Mouse (Mus musculus): ENCODE results near the gene Clgn.
"Not testable (repeated sequence)": the region's sequence is repeated elsewhere in the genome, so short reads cannot be mapped to it uniquely, and the experiment has no call there.

The Clgn gene

DNA sequence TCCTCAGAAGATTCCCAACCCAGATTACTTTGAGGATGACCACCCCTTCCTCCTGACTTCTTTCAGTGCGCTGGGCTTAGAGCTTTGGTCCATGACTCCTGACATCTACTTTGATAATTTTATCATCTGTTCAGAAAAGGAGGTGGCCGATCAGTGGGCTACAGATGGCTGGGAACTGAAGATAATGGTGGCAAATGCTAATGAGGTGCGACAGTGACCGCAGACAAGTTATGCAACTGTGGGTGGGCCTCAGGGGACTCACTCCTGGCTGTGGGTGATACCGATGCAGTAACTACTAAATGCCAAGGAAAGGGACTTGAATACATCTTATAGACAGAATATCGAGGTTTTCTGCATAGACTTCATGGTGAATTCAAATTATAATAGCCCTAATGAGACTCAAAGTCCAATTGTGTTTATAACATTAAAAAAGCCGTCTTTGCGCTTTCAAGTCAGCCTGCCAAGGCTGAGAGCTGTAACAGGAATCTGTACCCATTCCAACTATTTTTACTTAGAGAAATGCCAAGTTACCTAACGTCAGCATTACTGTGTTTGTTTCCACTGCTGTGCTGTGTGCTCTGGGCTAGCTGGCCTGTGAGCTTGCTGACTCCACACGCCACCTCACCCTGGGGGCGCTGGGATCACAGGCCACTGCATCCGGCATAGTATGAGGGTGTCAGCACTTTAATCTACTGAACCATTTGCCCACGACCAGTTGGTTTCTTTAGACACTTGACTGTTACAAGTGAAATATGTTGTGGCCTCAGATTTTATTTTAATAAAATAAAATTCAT is 33.6 kb downstream of the Clgn start:
- no peak for DNase-seq (ENCODE audit: low spot score)

DNA sequence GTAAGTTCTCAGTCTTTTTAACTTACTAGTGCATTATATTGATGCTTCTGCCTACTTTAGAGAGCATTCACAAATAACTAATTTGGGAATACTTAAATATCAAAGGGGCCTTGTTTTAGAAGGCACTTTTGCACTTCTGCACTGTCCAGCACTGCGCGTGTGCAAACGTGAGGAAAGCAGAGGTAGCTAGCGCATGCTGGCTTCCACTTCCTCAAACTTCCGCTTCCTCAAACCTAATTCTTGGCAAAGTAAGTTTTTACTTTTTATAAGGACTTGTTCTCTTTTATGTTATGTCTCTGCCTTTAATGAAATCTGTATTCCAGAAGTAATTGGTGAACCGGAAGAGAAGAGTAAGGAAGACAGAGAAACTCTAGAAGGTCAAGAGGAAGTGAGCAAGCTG is 35.5 kb downstream of the Clgn start:
- DNase-seq (ENCODE audit: low spot score), result no peak

DNA sequence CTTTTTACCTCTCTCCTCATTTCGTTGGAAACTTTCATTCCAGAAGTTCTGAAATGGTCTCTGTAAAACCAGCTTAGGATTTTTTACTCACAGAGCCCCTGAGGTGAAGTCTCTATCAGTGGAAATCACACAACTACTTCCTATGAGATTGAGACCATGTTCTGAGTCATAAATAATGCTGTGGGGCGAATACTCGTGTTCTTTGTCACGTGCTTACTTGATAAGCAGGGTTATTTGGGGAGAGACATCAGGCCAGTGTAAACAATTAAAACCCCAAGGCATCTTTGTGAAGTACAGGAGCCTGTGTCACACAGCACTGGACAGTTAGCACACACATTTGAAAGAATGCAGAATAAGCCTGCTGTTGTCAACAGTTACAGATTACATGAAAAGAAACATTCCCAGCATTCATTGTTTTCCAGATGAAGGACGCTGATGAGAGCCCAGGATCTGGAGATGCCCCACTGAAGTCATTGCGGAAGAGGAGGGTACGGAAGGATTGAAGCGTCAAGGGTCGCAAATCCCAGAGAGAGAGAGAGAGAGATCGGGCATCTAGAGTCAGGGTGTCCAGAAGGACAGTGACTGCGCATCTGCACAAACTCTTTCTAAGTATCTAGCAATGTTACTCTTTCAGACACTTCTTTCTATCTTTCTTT is 36.6 kb downstream of the Clgn start:
- no peak for DNase-seq (ENCODE audit: low spot score)

DNA sequence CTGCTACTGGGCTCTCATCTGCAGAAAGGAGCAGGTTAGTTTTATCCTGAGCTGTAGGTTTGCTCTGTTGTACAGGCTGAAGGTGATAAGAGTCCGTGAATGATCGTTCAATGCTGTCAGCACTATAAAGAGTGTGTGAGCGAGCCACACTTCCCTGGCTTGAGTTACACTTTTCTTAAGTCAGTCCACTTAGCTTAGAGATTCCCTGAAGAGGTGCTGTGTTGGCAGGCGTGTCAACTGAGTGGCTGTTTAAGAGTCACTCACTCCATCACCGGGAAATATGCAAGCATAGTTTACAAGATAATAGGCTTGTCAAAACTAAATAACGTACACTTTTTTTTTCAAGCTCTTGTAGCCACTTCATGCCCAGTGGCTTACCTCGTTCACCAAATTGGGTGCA is 37.3 kb downstream of the Clgn start:
- no peak for DNase-seq (ENCODE audit: low spot score)

DNA sequence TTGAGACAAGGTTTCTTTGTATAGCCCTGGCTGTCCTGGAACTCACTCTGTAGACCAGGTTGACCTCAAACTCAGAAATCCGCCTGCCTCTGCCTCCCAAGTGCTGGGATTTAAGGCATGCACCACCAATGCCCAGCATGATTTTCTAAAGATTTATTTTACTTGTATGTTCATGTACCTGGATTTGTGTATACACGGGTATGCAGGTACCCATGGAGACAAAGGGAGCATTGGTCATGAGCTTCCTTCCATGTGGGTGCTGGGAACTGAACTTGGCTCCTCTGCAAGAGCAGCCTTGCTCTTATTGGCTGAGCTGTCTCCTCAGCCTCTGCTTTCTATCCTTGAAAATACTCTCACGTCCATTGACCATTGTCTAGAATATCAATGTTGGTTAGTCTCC is 39.0 kb downstream of the Clgn start:
- not testable (repeated sequence) for DNase-seq (ENCODE audit: low spot score)

DNA sequence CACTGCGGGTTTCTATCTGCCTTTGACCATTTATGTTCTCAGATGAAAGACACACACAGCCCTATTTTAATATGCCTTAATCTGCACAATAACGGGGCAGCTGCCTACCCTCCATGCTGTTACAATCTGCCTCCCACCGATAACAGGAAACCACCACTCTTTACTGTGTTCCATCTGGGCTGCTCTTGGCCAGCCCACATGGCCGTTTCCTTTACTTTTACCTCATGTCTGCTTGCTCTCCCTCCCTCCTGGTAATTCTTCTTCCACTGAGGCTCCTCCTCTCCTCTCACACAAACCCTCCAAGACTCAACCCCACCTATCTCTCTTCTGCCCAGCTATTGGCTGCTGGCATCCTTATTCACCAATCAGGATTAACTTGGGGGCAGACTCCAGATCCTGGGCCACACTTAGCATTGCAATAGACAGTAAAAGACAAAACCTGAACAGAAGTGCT is 39.4 kb downstream of the Clgn start:
- no peak for DNase-seq (ENCODE audit: low spot score)

DNA sequence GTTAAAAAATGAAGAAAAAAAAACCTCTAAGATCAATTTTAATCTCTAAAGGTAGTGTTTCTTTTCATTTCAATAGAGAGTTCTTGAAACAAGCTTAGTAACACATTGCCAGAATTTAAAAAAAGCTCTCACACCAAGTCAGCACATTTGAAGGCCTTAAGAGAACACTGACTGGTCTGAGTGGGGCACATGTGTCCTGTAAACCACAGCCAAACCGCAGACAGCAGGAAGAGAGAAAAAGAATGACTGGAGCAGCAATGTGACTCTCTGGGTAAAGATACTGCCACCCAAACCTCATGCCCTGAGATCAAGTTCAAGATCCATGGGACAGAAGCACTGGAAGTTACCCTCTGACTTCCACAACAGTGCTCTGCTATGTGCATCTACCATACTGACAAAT is 47.4 kb downstream of the Clgn start:
- no peak for DNase-seq (ENCODE audit: low spot score)

DNA sequence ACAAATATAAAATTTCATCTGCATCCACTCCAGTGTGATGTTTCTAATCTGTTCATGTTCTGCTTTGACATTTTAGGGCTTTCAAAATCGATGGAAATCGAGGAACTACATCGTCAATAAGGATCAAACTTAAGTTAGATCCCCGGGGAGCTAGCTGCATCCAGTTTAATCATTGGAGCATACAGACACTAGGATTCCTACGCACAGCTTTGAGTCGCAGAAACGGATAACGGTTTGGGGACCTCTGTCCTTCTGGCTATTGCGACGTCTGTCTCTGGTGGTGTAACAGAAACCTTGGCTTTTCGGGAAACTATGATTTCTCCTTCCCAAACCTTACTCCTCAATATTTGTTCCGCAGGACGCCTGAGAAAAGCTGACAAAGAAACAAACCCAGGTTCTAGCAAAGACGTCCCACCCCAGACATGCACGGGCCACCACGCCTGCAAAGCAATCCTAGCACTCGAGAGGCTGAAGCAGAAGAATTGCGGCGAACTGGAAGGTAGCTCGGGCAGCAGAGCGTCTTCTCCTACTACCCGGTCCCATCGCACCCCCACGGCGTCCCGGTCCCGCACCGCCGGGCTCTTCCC is 52.1 kb downstream of the Clgn start:
- no peak for DNase-seq (ENCODE audit: low spot score)

DNA sequence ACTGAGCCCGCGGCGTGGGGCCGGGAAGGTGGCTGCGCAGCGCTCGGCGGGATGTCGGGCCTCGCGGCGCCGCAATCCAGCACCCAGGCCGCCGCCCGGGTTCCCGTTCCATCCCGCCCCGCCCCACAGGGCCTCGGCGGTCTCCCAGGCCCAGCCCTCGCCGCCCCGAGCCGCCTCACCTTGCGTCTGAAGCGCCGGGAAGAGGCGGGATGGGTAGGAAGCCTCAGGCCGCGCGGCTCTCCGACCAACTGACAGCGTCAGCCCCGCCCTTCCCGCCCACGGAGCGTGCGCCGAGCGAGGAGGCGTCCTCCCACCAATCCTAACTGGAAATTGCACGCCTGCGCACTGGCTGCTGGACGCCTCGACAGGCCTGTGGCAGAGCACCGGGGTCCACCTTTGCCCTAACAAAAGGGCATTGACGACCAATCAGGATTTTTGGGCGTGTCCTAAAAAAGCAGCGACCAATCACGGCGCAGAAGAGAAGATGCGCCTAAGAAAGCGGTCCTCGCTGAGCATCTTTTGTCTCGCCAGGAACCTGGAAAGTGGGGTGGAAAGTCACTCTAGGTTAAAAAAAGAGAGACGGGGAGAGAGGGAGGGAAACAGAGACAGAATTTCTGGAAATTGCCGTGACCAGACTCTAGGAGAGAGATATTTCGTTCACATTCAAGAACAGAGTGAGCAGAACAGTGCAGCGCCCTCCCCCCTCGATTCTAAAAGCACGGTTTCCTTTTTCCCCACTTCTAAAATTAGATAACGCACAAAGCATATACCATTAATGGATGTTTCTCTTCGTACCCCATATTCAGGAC is 52.8 kb downstream of the Clgn start:
- DNase-seq (ENCODE audit: low spot score), result peak; percentile 99

DNA sequence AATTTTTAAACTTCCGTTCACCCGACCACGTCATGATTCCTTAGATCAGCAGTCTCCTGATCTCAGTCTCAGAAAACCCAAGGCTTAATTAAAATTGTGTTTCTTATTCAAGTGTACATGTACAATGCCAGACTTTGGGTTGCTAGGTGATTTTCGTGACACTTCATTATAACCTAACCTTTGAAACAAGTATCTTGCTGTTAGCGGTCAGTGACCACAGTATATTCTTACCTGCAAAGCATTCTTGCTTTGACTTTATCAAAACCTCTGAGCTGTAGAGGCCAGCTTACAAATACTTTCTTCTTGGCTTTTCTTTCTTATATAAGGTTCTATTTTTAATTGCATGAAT is 53.4 kb downstream of the Clgn start:
- DNase-seq (ENCODE audit: low spot score), result no peak

DNA sequence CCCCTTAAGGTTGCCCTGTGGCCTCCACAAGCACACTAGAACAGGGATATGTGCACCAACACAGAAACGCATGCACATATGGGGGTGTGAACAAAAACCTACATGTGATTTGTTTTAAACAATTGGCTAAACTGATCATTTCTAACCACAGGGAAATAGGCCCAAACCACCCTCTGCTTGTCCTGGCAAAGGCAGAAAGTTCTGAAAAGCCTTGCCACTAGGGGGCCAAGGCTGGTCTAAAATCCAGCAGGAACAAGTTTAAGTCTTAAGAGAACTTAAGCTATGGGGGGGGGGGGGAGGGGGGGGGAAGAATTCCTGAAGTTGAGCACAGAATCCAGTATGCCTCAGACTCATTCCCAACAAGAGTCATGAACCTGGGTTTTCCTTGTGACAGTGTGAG is 60.3 kb downstream of the Clgn start:
- DNase-seq (ENCODE audit: low spot score), result no peak

DNA sequence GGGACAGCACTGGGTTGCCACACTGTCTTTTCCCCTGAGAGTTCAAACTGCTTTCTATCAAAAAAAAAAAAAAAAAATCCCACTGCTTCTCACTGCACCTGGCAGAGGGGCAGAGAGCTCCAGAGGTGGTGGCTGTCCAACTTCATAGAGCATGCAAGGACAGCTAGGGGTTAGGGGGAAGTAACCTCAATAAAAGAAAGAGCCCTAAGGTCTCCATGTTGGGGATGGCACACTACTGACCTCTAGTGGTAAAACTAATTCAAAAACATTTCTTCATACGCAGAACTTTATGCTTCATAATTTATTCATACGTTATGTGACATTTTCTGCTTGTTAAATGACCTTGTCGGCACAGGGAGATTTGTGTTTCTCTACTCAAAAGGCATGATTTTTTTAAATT is 61.4 kb downstream of the Clgn start:
- no peak for DNase-seq (ENCODE audit: low spot score)

DNA sequence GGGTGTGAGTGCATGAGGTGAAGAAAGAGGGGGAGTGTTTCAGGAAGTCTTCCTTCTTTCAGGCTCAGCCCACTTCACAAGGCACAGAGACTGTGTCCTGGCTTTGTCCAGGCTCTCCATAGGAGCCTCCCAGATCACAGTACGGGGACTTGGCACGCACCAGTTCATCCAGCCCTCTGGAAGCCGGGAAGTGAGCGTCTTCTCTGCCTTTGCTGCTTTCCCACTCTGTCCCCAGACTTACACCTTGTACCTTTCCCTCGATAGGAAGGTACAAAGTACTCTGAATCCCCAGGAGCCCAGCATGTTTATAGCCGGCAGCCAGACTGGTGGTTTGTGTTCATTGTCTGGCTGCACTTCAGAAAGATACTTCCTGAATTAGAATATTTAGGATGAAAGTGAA is 67.5 kb downstream of the Clgn start:
- no peak for DNase-seq (ENCODE audit: low spot score)

DNA sequence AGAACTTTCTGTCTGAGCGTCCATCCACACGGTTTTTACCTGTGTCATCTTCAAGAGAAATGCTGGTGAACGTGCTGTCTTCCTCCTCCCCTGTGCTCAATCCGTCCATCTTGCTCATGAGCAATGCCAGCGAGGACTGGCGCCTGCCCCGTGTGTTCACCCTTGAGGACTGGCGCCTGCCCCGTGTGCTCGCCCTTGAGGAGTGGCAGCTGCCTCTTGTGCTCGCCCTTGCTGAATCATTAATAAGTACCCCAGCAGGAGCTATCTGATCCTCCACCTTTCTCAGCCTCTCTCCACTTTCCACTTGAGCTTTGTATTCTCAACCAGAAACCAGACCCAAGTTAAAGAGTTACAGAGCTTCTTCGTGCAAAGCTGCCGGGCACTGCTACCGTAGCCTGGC is 68.6 kb downstream of the Clgn start, which contains the start of gene Scoc:
TSS of gene Scoc (minus strand) at position 170 of the 400 bp plus-strand sequence.
- no peak for DNase-seq (ENCODE audit: low spot score)

DNA sequence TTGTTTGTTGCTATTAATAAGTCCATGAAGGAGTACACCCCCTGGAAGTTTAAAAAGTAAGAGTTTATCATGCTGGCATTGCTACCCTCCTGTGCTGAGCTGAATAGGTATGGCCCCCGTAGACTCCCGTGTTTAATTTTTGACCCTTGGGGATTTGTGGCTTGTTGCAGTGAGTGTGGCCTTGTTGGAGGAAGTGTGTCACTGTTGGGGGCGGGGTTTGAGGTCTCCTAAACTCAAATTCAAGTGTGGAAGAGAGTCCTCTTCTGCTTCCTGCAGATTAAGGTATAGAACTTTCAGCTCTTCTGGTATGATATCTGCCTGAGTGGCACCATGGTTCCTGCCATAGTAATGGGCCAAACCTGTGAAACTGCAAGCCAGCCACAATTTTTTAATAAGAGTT is 69.9 kb downstream of the Clgn start:
- no peak for DNase-seq (ENCODE audit: low spot score)

Data from testis, postnatal 14 days (tissue).